Mouse (Mus musculus) A20 (cell line): ENCODE results near the gene Id3.

ENCODE experiments used
- DNase-seq: peaks from one replicate; pipeline ENCODE4 v3.0.0-alpha.2; 2011; ENCODE audit warnings: low read depth, low spot score

Gene Id3

DNA sequence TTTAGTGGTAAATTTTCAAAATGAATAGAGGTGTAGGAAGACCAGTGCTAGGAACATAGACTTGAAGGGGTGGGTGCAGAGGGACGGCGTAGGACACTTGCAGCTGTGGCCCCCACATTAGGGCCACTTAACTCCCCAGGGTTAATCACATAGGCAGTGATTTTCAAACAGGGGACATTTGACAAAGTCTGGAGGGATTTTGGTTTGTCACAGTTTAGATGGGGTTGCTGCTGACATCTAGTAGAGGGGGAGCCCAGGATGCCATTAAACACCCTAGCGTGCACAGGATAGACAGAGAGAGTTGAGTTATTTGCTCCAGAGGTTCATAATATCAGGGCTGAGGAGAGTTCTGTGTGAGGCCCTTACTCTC, 19.5 kb upstream of the Id3 start:
- no peak for DNase-seq

GRCm38 (mm10) chr4:136124581-136124980, 18.7 kb upstream of the Id3 start:
- no peak for DNase-seq

DNA sequence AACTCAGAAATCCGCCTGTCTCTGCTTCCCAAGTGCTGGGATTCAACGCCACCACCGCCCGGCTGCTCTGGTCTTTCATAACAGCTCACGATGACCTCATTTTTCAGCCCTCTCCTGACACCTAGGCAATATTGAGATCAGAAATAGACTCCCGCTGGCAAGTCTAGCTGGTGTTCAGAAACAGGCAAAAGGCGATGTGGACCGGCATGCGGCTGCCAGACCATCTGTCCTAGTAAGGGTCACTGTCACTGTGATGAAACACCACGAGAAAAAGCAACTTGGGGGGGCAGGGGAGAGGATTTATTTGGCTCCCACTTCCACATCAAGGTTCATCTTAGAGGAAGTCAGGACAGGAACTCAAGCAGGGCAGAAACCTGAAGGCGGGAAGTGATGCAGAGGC, 17.8 kb upstream of the Id3 start:
- DNase-seq: no peak

- DNase-seq: no peak
These were observed 17.3 kb upstream of the Id3 start for GRCm38 (mm10) chr4:136126019-136126418.

DNA sequence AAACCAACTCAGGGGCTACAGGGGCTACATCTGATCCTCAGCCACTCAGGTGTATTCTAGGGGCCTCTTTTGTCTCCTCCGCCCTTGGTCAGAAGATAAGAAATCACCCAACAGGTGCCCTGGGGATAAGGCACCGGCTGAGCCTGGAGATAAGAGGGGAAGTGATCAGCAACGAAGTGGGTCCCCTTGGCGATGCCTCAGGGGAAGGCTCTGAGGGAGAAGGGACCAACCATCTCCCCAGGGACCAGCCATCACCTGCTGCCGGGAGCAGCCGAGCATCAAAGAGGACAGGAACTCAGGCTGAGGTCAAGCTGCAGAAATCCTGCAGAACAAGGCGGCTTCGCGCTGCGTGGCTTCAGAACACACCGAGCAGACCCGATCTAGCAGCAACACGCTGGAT, 15.6 kb upstream of the Id3 start:
- DNase-seq: peak; percentile 86

DNA sequence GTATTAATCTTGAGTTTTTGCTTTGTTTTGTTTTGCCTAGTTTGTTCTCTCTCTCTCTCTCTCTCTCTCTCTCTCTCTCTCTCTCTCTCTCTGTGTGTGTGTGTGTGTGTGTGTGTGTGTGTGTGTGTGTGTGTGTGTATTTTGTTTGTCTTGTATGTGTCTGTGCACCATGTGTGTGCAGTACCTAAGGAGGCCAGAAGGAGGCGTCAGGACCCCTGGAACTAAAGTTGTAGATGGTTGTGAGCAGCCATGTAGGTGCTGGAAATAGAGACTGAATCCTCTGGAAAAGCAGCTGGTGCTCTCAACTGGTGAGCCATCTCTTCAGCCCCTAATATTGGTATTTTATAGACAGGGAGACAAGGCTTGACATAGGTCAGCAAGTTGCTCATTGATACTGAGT, 13.5 kb upstream of the Id3 start:
- no peak for DNase-seq

DNA sequence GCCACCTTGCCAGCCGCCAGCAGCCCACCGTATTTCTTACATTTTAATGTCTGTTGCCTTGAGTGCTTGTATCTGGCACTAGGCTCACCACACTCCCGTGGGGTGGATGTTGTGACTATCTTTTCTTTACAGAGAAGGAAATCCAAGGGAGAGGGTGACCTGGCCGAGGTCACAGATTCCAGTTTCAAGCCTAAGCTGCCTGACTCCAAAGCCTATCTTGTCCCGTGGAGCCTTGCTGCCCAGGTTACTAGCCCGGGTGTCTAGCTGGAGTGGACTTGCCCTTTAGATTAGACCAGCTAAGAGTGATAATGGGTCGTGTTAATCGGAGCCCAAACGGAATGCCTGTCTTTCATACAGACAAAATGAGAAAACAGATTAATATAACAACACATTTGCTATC, 9.5 kb upstream of the Id3 start:
- DNase-seq: no peak

DNA sequence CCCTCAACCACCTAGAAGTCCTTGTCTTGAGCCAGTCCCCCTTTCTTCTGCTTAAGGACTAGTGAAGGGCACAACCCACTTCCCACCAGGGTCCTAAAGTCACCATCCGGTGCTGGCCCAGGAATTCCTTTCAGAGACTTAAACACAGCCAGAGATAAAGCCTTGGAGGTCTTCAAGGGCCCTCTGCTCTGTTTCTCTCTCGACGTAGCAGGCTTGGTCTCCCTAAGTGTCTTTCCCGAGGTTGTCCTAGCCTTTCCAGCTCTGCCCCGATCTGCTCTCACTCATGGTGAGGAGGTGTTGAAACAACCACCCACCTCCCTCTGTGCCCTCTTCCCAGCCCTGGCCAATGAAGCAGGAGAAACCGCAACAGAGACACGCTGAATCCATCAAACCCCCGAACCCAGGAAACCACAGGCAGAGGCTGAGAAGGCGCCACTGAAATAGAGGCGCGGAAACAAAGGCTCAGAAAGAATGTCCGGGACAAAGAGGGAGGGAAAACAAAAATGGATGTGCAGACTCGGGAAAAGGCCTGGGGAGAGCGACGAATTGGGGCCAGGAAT, 8.8 kb upstream of the Id3 start:
- DNase-seq: no peak

DNA sequence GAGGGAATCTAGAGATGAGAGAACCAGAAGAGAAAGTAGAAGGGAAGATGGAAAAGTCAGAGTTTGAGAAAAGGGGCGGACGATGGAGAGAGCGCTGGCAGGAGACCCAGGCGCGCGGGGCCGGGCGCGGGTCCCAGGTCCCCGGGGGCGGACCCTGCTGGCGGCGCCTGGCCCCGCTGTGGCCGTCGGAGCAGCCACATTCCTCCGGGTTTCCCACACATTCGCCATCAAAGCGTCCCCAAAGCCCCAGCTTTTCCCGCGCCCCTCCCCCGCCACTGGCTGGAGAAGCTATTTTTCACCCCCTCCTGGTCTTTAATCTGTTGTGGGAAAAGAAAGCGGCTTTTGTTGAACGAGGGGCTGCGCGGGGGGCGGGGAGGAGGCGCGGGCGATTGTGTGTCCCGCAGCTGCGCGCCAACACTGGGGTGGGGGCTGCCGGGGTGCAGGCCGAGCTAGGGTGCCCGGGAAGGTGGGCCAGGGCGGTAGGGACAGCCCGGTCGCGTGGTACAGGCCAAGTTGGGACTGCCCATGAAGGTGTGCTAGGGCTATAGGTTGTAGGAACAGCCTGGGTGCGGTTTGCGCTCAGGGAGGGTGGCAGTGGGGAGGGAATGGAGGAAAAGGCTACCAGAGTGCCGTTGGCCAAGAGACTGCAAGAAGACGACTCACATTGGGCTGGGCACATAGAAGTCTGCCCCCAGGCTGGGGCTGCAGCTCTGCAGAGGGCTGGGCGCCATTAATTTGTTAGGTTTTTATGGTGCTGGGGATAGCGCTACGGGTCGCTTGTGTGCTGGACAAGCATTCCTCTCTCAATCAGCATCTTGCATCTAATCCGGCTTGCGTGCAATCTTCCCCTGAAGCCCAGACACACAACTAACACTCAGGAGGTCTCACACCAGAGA, 8.1 kb upstream of the Id3 start:
- no peak for DNase-seq

DNA sequence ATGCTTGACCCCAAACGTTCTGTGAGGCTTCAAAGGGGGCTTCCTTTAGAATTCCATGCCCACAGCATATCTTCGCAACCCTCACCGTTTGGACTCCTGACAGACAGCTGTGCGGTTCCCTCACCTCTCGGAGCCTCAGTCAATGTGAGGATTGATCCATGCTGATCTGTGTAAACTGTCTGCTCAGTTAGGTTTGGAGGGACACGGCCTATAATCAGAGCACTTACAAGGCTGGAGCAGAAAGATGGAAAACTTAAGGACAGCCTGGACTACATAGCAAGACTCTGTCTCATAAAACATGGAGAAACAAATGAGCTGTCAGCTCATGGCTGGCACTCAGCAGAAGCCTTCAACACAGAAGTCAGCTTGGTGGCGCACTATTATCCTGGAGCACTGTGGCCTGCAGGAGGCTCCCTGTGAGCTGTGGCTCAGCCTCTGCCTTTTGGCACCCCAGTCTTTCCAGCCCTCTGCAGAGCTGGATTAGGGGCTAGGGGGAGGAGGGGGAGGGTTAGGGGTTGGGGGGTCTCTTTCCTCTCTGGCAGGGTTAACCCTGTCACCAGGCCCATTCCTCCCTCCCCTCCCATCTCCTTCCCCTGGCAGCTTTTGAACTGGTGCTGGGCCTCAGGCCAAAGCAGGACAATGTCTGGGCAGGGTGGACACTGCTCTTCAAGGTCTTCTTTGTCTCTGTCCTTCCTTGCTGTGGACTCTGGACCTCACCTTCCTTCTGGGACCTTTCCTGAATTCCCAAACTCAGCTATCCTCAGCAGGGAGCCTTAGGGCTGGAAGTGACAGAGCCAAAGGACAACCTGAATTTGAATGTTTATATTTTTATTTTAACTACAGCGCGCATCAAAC, 7.2 kb upstream of the Id3 start:
- DNase-seq: no peak

DNA sequence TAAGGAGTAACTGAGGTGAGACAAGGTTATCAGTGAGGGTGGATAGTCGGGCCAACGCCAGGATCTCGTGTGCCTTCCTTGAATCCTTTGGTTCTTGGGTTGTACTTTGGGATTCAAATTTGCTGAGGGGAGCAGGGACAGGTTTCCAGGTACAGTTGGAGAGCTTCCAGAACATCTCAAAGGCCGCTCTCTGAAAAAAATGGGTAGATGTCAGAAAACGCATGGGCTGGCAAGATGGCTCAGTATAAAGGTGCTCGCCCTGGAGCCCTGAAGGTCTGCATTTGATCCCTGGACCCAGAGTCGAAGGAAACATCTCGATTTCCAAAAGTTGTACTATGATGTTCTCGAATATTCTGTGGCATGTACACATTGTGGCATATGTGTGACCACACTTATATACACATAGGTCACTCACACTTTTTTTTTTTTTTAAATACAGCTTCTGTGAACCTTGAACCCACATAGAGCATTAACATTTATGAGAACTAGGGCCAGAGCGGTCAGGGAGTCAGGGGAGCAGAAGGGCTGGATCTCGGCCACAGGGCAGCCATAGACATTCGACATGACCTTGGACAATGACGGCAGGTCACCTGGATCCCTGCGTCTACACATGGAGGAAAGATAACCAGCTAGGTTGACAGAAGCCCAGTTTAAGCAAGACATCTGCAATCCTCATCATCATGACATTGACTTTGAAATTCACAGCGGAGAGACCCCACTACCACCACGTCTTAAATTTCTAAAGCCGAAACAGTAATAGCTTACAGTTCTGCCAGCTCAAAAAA, 3.8 kb upstream of the Id3 start:
- DNase-seq: no peak

DNA sequence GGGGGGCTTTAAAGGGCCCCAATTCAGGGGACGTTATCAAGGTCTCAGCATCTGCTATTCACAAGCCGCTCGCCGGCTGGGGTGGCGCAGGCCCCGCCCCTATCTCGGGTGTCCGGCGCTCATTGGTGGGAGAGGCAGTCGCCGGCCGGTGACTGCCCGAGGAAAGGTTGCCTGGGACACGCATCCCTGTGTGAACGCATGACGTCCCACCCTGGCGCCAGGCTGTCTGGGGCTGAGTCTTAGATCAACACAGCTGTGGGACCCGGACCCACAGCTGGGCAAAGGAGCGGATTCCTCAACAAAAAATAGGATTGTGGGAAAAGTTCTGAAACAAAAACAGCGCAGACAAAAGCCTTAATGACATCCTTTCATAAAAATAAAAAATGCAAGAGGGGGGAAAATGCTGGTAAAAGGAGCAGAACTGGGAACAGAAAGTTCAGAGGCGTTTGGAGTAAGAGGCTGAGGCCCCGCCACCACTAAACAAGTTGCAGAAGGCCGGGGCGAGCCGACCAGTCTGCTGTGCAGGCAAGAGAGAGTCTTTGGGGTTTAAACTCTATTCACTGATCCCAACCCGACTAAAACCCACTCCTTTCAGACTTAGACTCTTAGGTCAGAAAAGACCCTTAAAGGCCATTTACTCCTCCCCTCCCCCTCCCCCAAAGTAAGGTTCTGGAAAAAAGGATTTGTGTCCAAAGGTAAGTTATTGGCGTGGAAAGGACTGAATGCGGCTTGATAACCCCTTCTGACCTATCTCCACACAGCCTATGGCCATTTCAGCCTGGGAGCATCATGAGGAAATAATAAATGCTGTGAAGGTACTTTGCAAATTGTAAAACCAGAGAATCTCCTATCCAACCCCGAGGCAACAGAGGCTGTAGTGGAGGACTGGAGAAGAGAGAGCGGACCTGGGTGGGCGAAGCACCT, 2.7 kb upstream of the Id3 start:
- DNase-seq: peak; percentile 84

GRCm38 (mm10) chr4:136142267-136143192, 767 bp upstream of the Id3 start:
- no peak for DNase-seq

- peak; percentile 73 for DNase-seq
These were observed 1.0 kb downstream of the Id3 start for GRCm38 (mm10) chr4:136144126-136144926.

DNA sequence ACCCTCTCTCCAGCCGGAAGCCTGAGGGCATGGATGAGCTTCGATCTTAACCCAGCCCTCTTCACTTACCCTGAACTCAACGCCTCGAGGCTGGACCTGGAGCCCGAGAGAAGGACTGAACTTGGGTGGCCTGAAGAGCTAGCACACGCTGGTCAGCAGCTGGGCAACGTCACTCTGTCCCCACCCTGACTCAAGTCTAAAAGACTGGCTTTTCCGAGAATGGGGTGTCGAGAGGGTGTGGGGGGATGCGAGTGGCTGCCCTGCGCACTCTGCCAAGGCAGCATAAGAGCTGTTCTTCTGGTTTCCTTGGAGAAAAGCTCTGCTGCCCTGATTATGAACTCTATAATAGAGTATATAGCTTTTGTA, 1.6 kb downstream of the Id3 start:
- DNase-seq: no peak

DNA sequence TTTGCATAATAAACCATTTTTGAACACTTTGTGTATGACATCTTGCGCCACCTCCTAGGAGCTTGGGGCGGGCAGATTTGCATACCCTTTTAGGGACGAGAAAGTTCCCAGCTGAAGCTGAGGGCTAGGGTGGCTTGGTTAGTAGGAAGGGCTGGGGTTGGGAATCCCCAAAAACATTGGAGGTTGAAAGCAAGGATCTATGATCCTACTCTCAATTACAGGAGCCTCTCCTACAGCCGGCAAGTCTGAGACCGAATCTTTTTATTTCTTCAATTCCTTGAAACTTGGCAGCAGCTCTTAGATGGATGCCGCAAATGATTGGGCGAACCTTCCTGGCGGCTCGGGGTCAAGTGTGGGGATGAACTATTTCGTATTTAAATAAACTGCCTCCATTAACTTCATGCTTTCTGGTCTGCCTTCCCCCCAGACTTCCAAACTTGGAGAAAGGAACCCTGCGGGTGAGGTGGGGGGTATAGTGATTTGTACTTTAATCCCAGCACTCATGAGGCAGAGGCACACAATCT, 2.1 kb downstream of the Id3 start:
- DNase-seq: no peak

GRCm38 (mm10) chr4:136145991-136146711, 2.9 kb downstream of the Id3 start:
- no peak for DNase-seq

GRCm38 (mm10) chr4:136146712-136147154, 3.4 kb downstream of the Id3 start:
- DNase-seq: peak; percentile 38
